Mouse (Mus musculus) kidney, embryonic 15.5 days (tissue): Measurements from ENCODE around the gene Spp2. TPM values are rescaled to one million over a fixed set of nuclear protein-coding genes. Genes with fewer than 3 reads are reported as not detected.
A peak's percentile ranks its signal among the peaks of the same experiment; 100 is the strongest.
"Not testable (repeated sequence)": the region's sequence is repeated elsewhere in the genome, so short reads cannot be mapped to it uniquely, and the experiment has no call there.

ENCODE experiments used
- ATAC-seq: fragments of 200-750 bp; cut with Nextera tagmentation; replicated peaks from 2 replicates; pipeline ENCODE4 v1.8.0; 2017; ENCODE audit warnings: moderate TSS enrichment; ENCODE audit not compliant: low FRiP score
- H3K27ac ChIP-seq: fragments of 300-500 bp; sonication (generic); 2 replicates; pipeline ENCODE4 v1.5.1; 2015; ENCODE audit warnings: mild to moderate bottlenecking, inconsistent platforms
- H3K27me3 ChIP-seq: fragments of 300-500 bp; sonication (generic); 2 replicates; pipeline ENCODE4 v1.6.1; 2015; ENCODE audit warnings: inconsistent platforms
- H3K36me3 ChIP-seq: fragments of 300-500 bp; sonication (generic); 2 replicates; pipeline ENCODE4 v1.6.1; 2015; ENCODE audit warnings: inconsistent platforms
- H3K4me1 ChIP-seq: fragments of 300-500 bp; sonication (generic); 2 replicates; pipeline ENCODE4 v1.6.1; 2015; ENCODE audit warnings: inconsistent platforms
- H3K4me2 ChIP-seq: fragments of 300-500 bp; sonication (generic); 2 replicates; pipeline ENCODE4 v1.6.1; 2015; ENCODE audit warnings: moderate library complexity, mild to moderate bottlenecking, inconsistent platforms
- H3K4me3 ChIP-seq: fragments of 300-500 bp; sonication (generic); replicated peaks from 2 replicates; pipeline ENCODE4 v1.5.1; 2015; ENCODE audit warnings: mild to moderate bottlenecking, inconsistent platforms
- H3K9ac ChIP-seq: fragments of 300-500 bp; sonication (generic); 2 replicates; pipeline ENCODE4 v1.6.1; 2015; ENCODE audit warnings: mild to moderate bottlenecking, inconsistent platforms
- H3K9me3 ChIP-seq: fragments of 300-500 bp; sonication (generic); replicated peaks from 2 replicates; pipeline ENCODE4 v1.6.1; 2016; ENCODE audit warnings: inconsistent platforms
- WGBS: fragments of 180-500 bp; shearing (Covaris S2); methylation state at CpG from one replicate; pipeline ENCODE4 v1.1.7; 2015; ENCODE audit warnings: mixed read lengths; 5-methylcytosine and 5-hydroxymethylcytosine counted together
- polyA plus RNA-seq: library from polyadenylated mRNA; unstranded; fragments of >200 nt; fragmentation: Nextera tagmentation; extraction: Ambion mirVana; gene quantifications from 2 replicates; pipeline ENCODE4 v1.2.1, GENCODE M21; 2015

Spp2 gene
- polyA plus RNA-seq, 1 experiment from 2014 or later, result 56.5 TPM

GRCm38 (mm10) chr1:88437206-88438126, 30.7 kb downstream of the Spp2 start:
- 71% methylated on average over 9 of the region's 9 CpGs for WGBS
- Histone ChIP-seq H3K4me2 (no peak overlapping the region), H3K9ac (no peak overlapping the region), H3K27me3 (no peaks in the 10 kb centered on the region), H3K4me1 (no peaks in the 10 kb centered on the region), H3K4me3 (no peak overlapping the region), H3K36me3 (no peaks in the 10 kb centered on the region), H3K27ac (no peak overlapping the region), H3K9me3 (no peaks in the 10 kb centered on the region)
- ATAC-seq, result no peak

- Histone ChIP-seq H3K4me3 (no peak overlapping the region), H3K9ac (no peak overlapping the region), H3K4me2 (no peak overlapping the region), H3K4me1 (peaks cover 5% of the 10 kb centered on the region; the same call in 1 of the 2 replicates), H3K27ac (no peak overlapping the region), H3K9me3 (no peaks in the 10 kb centered on the region), H3K27me3 (no peaks in the 10 kb centered on the region), H3K36me3 (no peaks in the 10 kb centered on the region)
- no peak for ATAC-seq
- 51% methylated on average over 4 of the region's 4 CpGs for WGBS
Measured at GRCm38 (mm10) chr1:88443383-88443782, 36.6 kb downstream of the Spp2 start.

- Histone ChIP-seq H3K4me2 (no peak overlapping the region), H3K4me3 (no peak overlapping the region), H3K27ac (no peak overlapping the region), H3K36me3 (no peaks in the 10 kb centered on the region), H3K9ac (no peak overlapping the region), H3K4me1 (peaks cover 5% of the 10 kb centered on the region; the same call in 1 of the 2 replicates), H3K27me3 (no peaks in the 10 kb centered on the region), H3K9me3 (no peaks in the 10 kb centered on the region)
- no peak for ATAC-seq
- WGBS, result 74% methylated on average over 4 of the region's 4 CpGs
Measured at GRCm38 (mm10) chr1:88445400-88445799, 38.6 kb downstream of the Spp2 start.

GRCm38 (mm10) chr1:88446270-88447030, 39.7 kb downstream of the Spp2 start:
- WGBS, result 79% methylated on average over 16 of the region's 16 CpGs
- no peak overlapping the region for H3K4me2 ChIP-seq
- peaks cover 5% of the 10 kb centered on the region; the same call in 1 of the 2 replicates for H3K4me1 ChIP-seq
- no peaks in the 10 kb centered on the region for H3K36me3 ChIP-seq
- no peak overlapping the region for H3K9ac ChIP-seq
- no peak overlapping the region for H3K27ac ChIP-seq
- H3K27me3 ChIP-seq, result no peaks in the 10 kb centered on the region
- no peaks in the 10 kb centered on the region for H3K9me3 ChIP-seq
- no peak for ATAC-seq
- H3K4me3 ChIP-seq, result no peak overlapping the region

GRCm38 (mm10) chr1:88447483-88447882, 40.7 kb downstream of the Spp2 start:
- no peak overlapping the region for H3K9ac ChIP-seq
- H3K4me1 ChIP-seq, result peaks cover 7% of the 10 kb centered on the region; the same call in 1 of the 2 replicates
- no peaks in the 10 kb centered on the region for H3K9me3 ChIP-seq
- no peak overlapping the region for H3K4me3 ChIP-seq
- H3K36me3 ChIP-seq, result no peaks in the 10 kb centered on the region
- no peaks in the 10 kb centered on the region for H3K27me3 ChIP-seq
- no peak overlapping the region for H3K27ac ChIP-seq
- no peak for ATAC-seq
- no peak overlapping the region for H3K4me2 ChIP-seq
- 20% methylated on average over 6 of the region's 6 CpGs for WGBS

GRCm38 (mm10) chr1:88448094-88448493, 41.3 kb downstream of the Spp2 start:
- H3K9me3 ChIP-seq, H3K36me3 ChIP-seq, H3K9ac ChIP-seq, ATAC-seq, H3K27ac ChIP-seq, H3K4me1 ChIP-seq, H3K4me2 ChIP-seq, H3K4me3 ChIP-seq, H3K27me3 ChIP-seq: not testable (repeated sequence)
- WGBS, result 77% methylated on average over 3 of the region's 3 CpGs

- H3K4me1 ChIP-seq, result peaks cover 9% of the 10 kb centered on the region; the same call in 1 of the 2 replicates
- H3K4me3 ChIP-seq, result no peak overlapping the region
- H3K9me3 ChIP-seq, result no peaks in the 10 kb centered on the region
- no peaks in the 10 kb centered on the region for H3K36me3 ChIP-seq
- H3K27ac ChIP-seq, result no peak overlapping the region
- no peaks in the 10 kb centered on the region for H3K27me3 ChIP-seq
- H3K4me2 ChIP-seq, result no peak overlapping the region
- no peak overlapping the region for H3K9ac ChIP-seq
- 86% methylated on average over 2 of the region's 2 CpGs for WGBS
- ATAC-seq, result no peak
Measured at GRCm38 (mm10) chr1:88449741-88450140, 43.0 kb downstream of the Spp2 start.

GRCm38 (mm10) chr1:88450668-88451067, 43.9 kb downstream of the Spp2 start:
- WGBS, result 79% methylated on average over 4 of the region's 4 CpGs
- no peaks in the 10 kb centered on the region for H3K36me3 ChIP-seq
- H3K27me3 ChIP-seq, result no peaks in the 10 kb centered on the region
- H3K9me3 ChIP-seq, result no peaks in the 10 kb centered on the region
- H3K27ac ChIP-seq, result no peak overlapping the region
- H3K4me2 ChIP-seq, result no peak overlapping the region
- H3K9ac ChIP-seq, result no peak overlapping the region
- peaks cover 13% of the 10 kb centered on the region; the same call in 1 of the 2 replicates for H3K4me1 ChIP-seq
- H3K4me3 ChIP-seq, result no peak overlapping the region
- ATAC-seq, result no peak

- H3K36me3 ChIP-seq, result no peaks in the 10 kb centered on the region
- no peak overlapping the region for H3K4me3 ChIP-seq
- no peaks in the 10 kb centered on the region for H3K9me3 ChIP-seq
- H3K27me3 ChIP-seq, result no peaks in the 10 kb centered on the region
- H3K4me1 ChIP-seq, result peaks cover 15% of the 10 kb centered on the region; the same call in 1 of the 2 replicates
- H3K4me2 ChIP-seq, result no peak overlapping the region
- 81% methylated on average over 6 of the region's 6 CpGs for WGBS
- no peak overlapping the region for H3K9ac ChIP-seq
- no peak overlapping the region for H3K27ac ChIP-seq
- ATAC-seq, result no peak
Measured at GRCm38 (mm10) chr1:88452198-88452597, 45.4 kb downstream of the Spp2 start.

- WGBS, result 47% methylated on average over 3 of the region's 3 CpGs
- no peak for ATAC-seq
Measured at GRCm38 (mm10) chr1:88454703-88455102, 47.9 kb downstream of the Spp2 start.

GRCm38 (mm10) chr1:88455761-88456160, 49.0 kb downstream of the Spp2 start:
- no peaks in the 10 kb centered on the region for H3K36me3 ChIP-seq
- H3K9me3 ChIP-seq, result no peaks in the 10 kb centered on the region
- whole genome bisulfite sequencing, result 65% methylated on average over 3 of the region's 3 CpGs
- no peak overlapping the region for H3K9ac ChIP-seq
- H3K4me1 ChIP-seq, result peaks cover 11% of the 10 kb centered on the region; the same call in 1 of the 2 replicates
- no peak overlapping the region for H3K4me3 ChIP-seq
- 0 out of 2 replicates have a peak overlapping the region, but pooled peaks have one; percentile 18 for H3K27ac ChIP-seq
- H3K27me3 ChIP-seq, result no peaks in the 10 kb centered on the region
- H3K4me2 ChIP-seq, result no peak overlapping the region
- ATAC-seq, result no peak

More at GRCm38 (mm10) chr1:88454703-88455102, 47.9 kb downstream of the Spp2 start:
- H3K27ac ChIP-seq, result no peak overlapping the region
- no peaks in the 10 kb centered on the region for H3K9me3 ChIP-seq
- H3K36me3 ChIP-seq, result no peaks in the 10 kb centered on the region
- H3K4me3 ChIP-seq, result no peak overlapping the region
- H3K4me1 ChIP-seq, result peaks cover 11% of the 10 kb centered on the region; the same call in 1 of the 2 replicates
- H3K27me3 ChIP-seq, result no peaks in the 10 kb centered on the region
- H3K9ac ChIP-seq, result no peak overlapping the region
- no peak overlapping the region for H3K4me2 ChIP-seq
